Mouse (Mus musculus): ENCODE data around the gene Kctd3. TPM values are rescaled to one million over a fixed set of nuclear protein-coding genes. Genes with fewer than 3 reads are reported as not detected.

Gene Kctd3
- polyA plus RNA-seq, 1 experiment from 2014 or later: 26.9 TPM

- no peak for ATAC-seq (ENCODE audit: low FRiP score, low TSS enrichment)
Measured at GRCm38 (mm10) chr1:188937246-188937780, 70.3 kb downstream of the Kctd3 start.

More at GRCm38 (mm10) chr1:188937246-188937780, 70.3 kb downstream of the Kctd3 start:
- Histone ChIP-seq H3K9me3 (ENCODE audit: low read length) (no peaks in the 10 kb centered on the region), H3K4me1 (ENCODE audit: insufficient read depth, low read length) (no peaks in the 10 kb centered on the region), H3K9ac (replicated peaks; ENCODE audit: low read length) (no peak overlapping the region), H3K36me3 (ENCODE audit: insufficient read depth, low read length) (no peaks in the 10 kb centered on the region), H3K4me2 (replicated peaks; ENCODE audit: low read depth, low read length) (no peak overlapping the region), H3K4me3 (ENCODE audit: low read length) (no peak overlapping the region), H3K27ac (ENCODE audit: low read length) (no peak overlapping the region), H3K27me3 (ENCODE audit: insufficient read depth, low read length) (no peaks in the 10 kb centered on the region)
- WGBS: 35% methylated on average over 14 of the region's 14 CpGs

Measured in kidney, embryonic 16.5 days (tissue).